Mouse (Mus musculus): ENCODE data around the gene Ctsj. TPM values are rescaled to one million over a fixed set of nuclear protein-coding genes. Genes with fewer than 3 reads are reported as not detected.
"Not testable (repeated sequence)": the region's sequence is repeated elsewhere in the genome, so short reads cannot be mapped to it uniquely, and the experiment has no call there.

Gene Ctsj
- polyA plus RNA-seq (2016; fragmentation: Nextera tagmentation; extraction: Ambion mirVana): not detected in 2 replicates

DNA sequence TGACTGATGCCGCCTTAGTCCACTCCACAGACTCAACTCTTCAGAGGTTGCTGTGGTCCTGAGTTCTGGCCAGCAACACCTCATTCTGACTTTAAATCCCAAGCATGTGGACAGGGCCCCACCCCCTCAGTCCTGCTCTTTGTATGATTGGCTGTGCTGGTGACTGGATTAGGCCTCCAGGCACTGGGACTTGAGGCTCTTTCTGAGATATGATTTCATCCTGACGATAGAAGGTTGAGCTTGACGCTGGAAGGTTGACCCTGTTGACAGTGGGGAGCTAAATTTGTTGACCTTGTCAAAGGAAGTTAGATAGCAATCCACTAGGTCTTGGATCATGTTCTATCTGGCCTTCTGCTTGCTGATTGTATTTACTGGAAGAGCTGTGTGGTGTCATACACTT, at the start of gene Ctsj:
Gene Ctsj, minus strand, starts transcription at position 101 of the 400 bp plus-strand sequence.
- Histone ChIP-seq H3K36me3 (no peaks in the 10 kb centered on the region), H3K9ac (no peak within 1 kb of the TSS), H3K27ac (no peak within 1 kb of the TSS), H3K9me3 (replicated peaks) (peaks cover 27% of the 10 kb centered on the region), H3K27me3 (no peaks in the 10 kb centered on the region), H3K4me3 (no peak within 1 kb of the TSS), H3K4me2 (replicated peaks) (no peak within 1 kb of the TSS), H3K4me1 (no peaks in the 10 kb centered on the region)
- 77% methylated on average over 3 of the region's 3 CpGs for WGBS
- ATAC-seq (ENCODE audit: low FRiP score): no peak

DNA sequence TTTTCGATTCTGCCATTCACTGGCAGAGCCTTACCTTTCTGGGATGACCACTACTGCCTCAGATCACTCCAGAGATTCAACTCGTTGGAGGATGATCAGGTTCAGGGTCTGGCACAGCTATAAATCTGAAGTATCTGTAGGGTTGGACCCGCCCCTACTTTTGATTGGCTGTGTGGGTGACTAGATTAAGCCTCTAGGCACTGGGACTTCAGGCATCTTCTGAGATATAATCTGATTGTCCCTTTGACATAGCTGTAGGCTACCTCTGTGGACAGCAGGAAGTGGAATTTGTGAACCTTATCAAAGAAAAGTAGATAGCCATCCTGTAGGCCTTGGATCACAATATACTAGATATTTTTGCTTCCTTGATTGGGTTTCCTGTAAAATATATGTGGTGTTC, 34.8 kb upstream of the Ctsj start, which contains the start of gene Ctsq:
Gene Ctsq, minus strand, starts transcription at position 101 of the 400 bp plus-strand sequence.
- H3K27me3 ChIP-seq: no peaks in the 10 kb centered on the region
- 61% methylated on average over 3 of the region's 3 CpGs for WGBS
- ATAC-seq (ENCODE audit: low FRiP score): no peak
- H3K9ac ChIP-seq: no peak within 1 kb of the TSS
- no peak within 1 kb of the TSS for H3K4me2 ChIP-seq (replicated peaks)
- no peaks in the 10 kb centered on the region for H3K36me3 ChIP-seq
- no peak within 1 kb of the TSS for H3K4me3 ChIP-seq
- peaks cover 18% of the 10 kb centered on the region for H3K9me3 ChIP-seq (replicated peaks)
- H3K4me1 ChIP-seq: no peaks in the 10 kb centered on the region
- H3K27ac ChIP-seq: no peak within 1 kb of the TSS

DNA sequence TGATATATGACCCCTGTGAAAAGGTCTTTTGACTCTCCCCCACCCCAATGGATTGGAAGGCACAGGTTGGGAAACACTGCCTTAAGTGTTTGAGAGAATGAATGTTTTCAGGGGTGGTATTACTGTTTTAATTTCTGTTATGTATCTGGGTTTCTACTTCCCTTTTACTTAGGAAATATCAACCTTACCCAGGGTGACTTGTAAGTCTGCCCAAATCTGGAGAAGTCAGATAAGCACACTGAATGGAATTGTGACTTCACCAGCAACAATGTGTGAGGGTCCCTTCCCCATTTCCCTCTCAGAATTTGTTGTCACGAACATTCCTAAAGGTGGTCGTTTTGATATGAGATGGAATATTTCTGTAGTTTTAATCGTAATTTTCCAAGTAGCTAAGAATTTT, 17.0 kb upstream of the Ctsj start:
- no peak overlapping the region for H3K27ac ChIP-seq
- no peaks in the 10 kb centered on the region for H3K4me1 ChIP-seq
- peaks cover 28% of the 10 kb centered on the region for H3K9me3 ChIP-seq (replicated peaks)
- no peaks in the 10 kb centered on the region for H3K27me3 ChIP-seq
- H3K4me3 ChIP-seq: no peak overlapping the region
- ATAC-seq (ENCODE audit: low FRiP score): no peak
- H3K9ac ChIP-seq: no peak overlapping the region
- H3K36me3 ChIP-seq: no peaks in the 10 kb centered on the region
- no peak overlapping the region for H3K4me2 ChIP-seq (replicated peaks)
- 89% methylated on average over 3 of the region's 3 CpGs for WGBS

- H3K4me2 ChIP-seq (replicated peaks): no peak overlapping the region
Observed at GRCm38 (mm10) chr13:61021844-61022243, 16.1 kb upstream of the Ctsj start.

DNA sequence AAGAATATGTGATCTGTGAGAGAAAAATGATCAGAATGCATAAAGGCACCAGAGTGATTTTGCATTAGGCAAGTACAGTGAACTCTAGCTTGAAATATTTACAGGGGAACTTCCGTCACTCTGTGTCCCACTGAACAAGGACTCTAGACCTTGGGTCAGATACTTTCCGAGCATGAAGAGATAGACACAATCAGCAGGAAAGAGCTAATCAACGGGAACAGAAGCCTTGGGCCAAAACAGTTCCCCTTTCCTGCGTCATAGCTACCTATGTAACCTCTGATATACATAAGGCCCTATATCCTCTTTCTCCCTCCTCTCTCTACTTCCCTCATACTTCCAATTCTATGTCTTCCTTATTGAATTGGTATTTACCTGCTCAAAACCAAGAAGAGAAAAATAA, 4.4 kb upstream of the Ctsj start:
- WGBS: 77% methylated on average over 4 of the region's 4 CpGs
- ATAC-seq (ENCODE audit: low FRiP score): no peak
- no peaks in the 10 kb centered on the region for H3K4me1 ChIP-seq
- no peak overlapping the region for H3K9ac ChIP-seq
- H3K4me2 ChIP-seq (replicated peaks): no peak overlapping the region
- H3K9me3 ChIP-seq (replicated peaks): peaks cover 28% of the 10 kb centered on the region
- H3K36me3 ChIP-seq: no peaks in the 10 kb centered on the region
- H3K4me3 ChIP-seq: no peak overlapping the region
- no peaks in the 10 kb centered on the region for H3K27me3 ChIP-seq
- no peak overlapping the region for H3K27ac ChIP-seq

More at GRCm38 (mm10) chr13:61021844-61022243, 16.1 kb upstream of the Ctsj start:
- no peak overlapping the region for H3K27ac ChIP-seq
- no peak for ATAC-seq (ENCODE audit: low FRiP score)
- H3K4me3 ChIP-seq: no peak overlapping the region
- H3K9me3 ChIP-seq (replicated peaks): peaks cover 23% of the 10 kb centered on the region
- no peaks in the 10 kb centered on the region for H3K36me3 ChIP-seq
- no peak overlapping the region for H3K9ac ChIP-seq
- no peaks in the 10 kb centered on the region for H3K4me1 ChIP-seq
- 87% methylated on average over 6 of the region's 6 CpGs for WGBS
- H3K27me3 ChIP-seq: no peaks in the 10 kb centered on the region

GRCm38 (mm10) chr13:60997600-60997999, 8.2 kb downstream of the Ctsj start:
- Histone ChIP-seq H3K4me1 (no peaks in the 10 kb centered on the region), H3K9ac (no peak overlapping the region), H3K27ac (no peak overlapping the region), H3K36me3 (no peaks in the 10 kb centered on the region), H3K27me3 (no peaks in the 10 kb centered on the region), H3K9me3 (replicated peaks) (peaks cover 33% of the 10 kb centered on the region), H3K4me3 (no peak overlapping the region), H3K4me2 (replicated peaks) (no peak overlapping the region)
- no peak for ATAC-seq (ENCODE audit: low FRiP score)
- WGBS: 54% methylated on average over 2 of the region's 2 CpGs

- not testable (repeated sequence) for H3K36me3 ChIP-seq; H3K27ac ChIP-seq; ATAC-seq (ENCODE audit: low FRiP score); H3K9me3 ChIP-seq (replicated peaks); H3K9ac ChIP-seq; H3K4me2 ChIP-seq (replicated peaks); H3K27me3 ChIP-seq; H3K4me1 ChIP-seq; H3K4me3 ChIP-seq
- WGBS: 78% methylated on average over 4 of the region's 5 CpGs
Observed at GRCm38 (mm10) chr13:60986915-60987314, 18.8 kb downstream of the Ctsj start.

DNA sequence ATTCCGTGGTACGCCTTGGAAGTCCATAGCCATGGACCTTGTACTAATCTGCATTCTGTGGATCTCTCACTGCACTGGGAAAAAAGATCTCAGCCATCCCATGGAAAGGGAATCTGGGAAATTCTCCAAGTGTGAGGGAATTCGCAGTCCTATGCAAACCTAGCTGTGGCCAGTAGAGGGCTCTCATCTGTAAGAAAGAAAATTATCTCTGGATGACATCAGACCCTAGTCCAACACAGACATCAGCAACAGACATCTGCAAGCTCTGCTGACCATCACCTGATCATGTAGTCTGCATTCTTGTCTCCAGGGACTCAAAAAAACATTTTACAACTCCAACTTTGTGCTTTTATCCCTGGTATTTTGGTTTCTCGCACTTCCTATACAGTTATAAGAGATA, 33.4 kb downstream of the Ctsj start:
- ATAC-seq (ENCODE audit: low FRiP score); H3K27me3 ChIP-seq; H3K27ac ChIP-seq; H3K36me3 ChIP-seq; H3K4me2 ChIP-seq (replicated peaks); H3K9me3 ChIP-seq (replicated peaks); H3K9ac ChIP-seq; H3K4me1 ChIP-seq; H3K4me3 ChIP-seq: not testable (repeated sequence)
- WGBS: 67% methylated on average over 4 of the region's 4 CpGs

GRCm38 (mm10) chr13:60963985-60964384, 41.8 kb downstream of the Ctsj start:
- not testable (repeated sequence) for H3K4me1 ChIP-seq; H3K27ac ChIP-seq; H3K36me3 ChIP-seq; H3K4me3 ChIP-seq; H3K27me3 ChIP-seq; H3K4me2 ChIP-seq (replicated peaks); ATAC-seq (ENCODE audit: low FRiP score); H3K9ac ChIP-seq
- WGBS: 37% methylated on average over 4 of the region's 5 CpGs
- H3K9me3 ChIP-seq (replicated peaks): peaks cover 16% of the 10 kb centered on the region

DNA sequence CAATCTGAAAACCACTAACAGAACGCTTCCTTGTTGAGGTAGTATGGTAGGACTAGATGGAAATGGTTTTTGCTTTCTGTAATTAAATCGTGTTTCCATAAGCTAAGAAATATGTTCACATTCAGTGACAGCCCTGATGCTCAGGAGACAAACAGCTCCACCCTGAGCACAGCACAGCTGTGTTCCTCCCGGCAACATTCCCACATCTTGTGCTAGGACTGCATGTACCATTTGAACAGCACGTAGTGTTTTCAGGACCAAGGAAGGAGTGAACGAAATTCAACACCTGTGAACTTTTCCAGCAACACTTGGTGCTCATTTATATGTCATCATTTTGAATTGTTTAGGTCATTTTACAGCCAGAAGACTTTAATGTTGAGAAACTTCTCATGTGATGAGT, 44.1 kb downstream of the Ctsj start:
- no peaks in the 10 kb centered on the region for H3K27me3 ChIP-seq
- peaks cover 22% of the 10 kb centered on the region for H3K9me3 ChIP-seq (replicated peaks)
- H3K4me1 ChIP-seq: no peaks in the 10 kb centered on the region
- no peak overlapping the region for H3K4me2 ChIP-seq (replicated peaks)
- no peak overlapping the region for H3K4me3 ChIP-seq
- 73% methylated on average over 5 of the region's 5 CpGs for WGBS
- H3K27ac ChIP-seq: no peak overlapping the region
- no peak for ATAC-seq (ENCODE audit: low FRiP score)
- H3K36me3 ChIP-seq: no peaks in the 10 kb centered on the region
- no peak overlapping the region for H3K9ac ChIP-seq

Other genes with a start within 250 kb of the Ctsj start
- gene BC051665, start 219.6 kb downstream of the Ctsj start, polyA plus RNA-seq (2016; fragmentation: Nextera tagmentation; extraction: Ambion mirVana): not detected in 2 replicates
- gene Ctsll3, start 203.1 kb downstream of the Ctsj start, polyA plus RNA-seq (2016; fragmentation: Nextera tagmentation; extraction: Ambion mirVana): not detected in 2 replicates
- gene 4930486L24Rik, start 141.5 kb downstream of the Ctsj start, polyA plus RNA-seq (2016; fragmentation: Nextera tagmentation; extraction: Ambion mirVana): 0.17 and 0.30 TPM in 2 replicates
- gene Gm49392, start 109.1 kb downstream of the Ctsj start, polyA plus RNA-seq (2016; fragmentation: Nextera tagmentation; extraction: Ambion mirVana): not detected in 2 replicates
- gene Ctla2b, start 108.5 kb downstream of the Ctsj start, polyA plus RNA-seq (2016; fragmentation: Nextera tagmentation; extraction: Ambion mirVana): 0.96 and 2.4 TPM in 2 replicates
- not detected in 2 replicates for gene Tpbpb, start 101.1 kb downstream of the Ctsj start, polyA plus RNA-seq (2016; fragmentation: Nextera tagmentation; extraction: Ambion mirVana)
- not detected in 2 replicates for gene Gm49393, start 70.4 kb downstream of the Ctsj start, polyA plus RNA-seq (2016; fragmentation: Nextera tagmentation; extraction: Ambion mirVana)
- 0.64 and 1.6 TPM in 2 replicates for gene Gm49391, start 69.4 kb downstream of the Ctsj start, polyA plus RNA-seq (2016; fragmentation: Nextera tagmentation; extraction: Ambion mirVana)
- 10.1 and 14.1 TPM in 2 replicates for gene Ctla2a, start 69.3 kb downstream of the Ctsj start, polyA plus RNA-seq (2016; fragmentation: Nextera tagmentation; extraction: Ambion mirVana)
- not detected in 2 replicates for gene Tpbpa, start 64.0 kb downstream of the Ctsj start, polyA plus RNA-seq (2016; fragmentation: Nextera tagmentation; extraction: Ambion mirVana)
- not detected in 2 replicates for gene Ctsq, start 34.7 kb upstream of the Ctsj start, polyA plus RNA-seq (2016; fragmentation: Nextera tagmentation; extraction: Ambion mirVana)
- not detected in 2 replicates for gene Ctsr, start 158.3 kb upstream of the Ctsj start, polyA plus RNA-seq (2016; fragmentation: Nextera tagmentation; extraction: Ambion mirVana)
- not detected in 2 replicates for gene Cts6, start 197.5 kb upstream of the Ctsj start, polyA plus RNA-seq (2016; fragmentation: Nextera tagmentation; extraction: Ambion mirVana)
- gene Cts8, start 249.4 kb upstream of the Ctsj start, polyA plus RNA-seq (2016; fragmentation: Nextera tagmentation; extraction: Ambion mirVana): not detected in 2 replicates